19 mouse cellular contexts compared by ENCODE assay signal in genomic region chr11:62827135-62827534, GRCm38 (mm10).
"Had no signal": no experiment of that assay in that cellular context is flagged by ENCODE, and none has a peak within 500 bp of the region (broad histone marks: within the 10 kb centered on the region; RNA-seq: fewer than 3 reads in every experiment).

No protein-coding gene starts in this region.

- H3K4me1 ChIP-seq: liver, embryonic 12.5 days; liver, embryonic 15.5 days; neural tube, embryonic 12.5 days; neural tube, embryonic 15.5 days had no signal

- H3K4me3 ChIP-seq: layer of hippocampus, adult 2 months; limb, embryonic 13.5 days; liver, embryonic 12.5 days; liver, embryonic 15.5 days; lung, embryonic 15.5 days; neural tube, embryonic 12.5 days; neural tube, embryonic 15.5 days had no signal

- ATAC-seq: liver, embryonic 12.5 days had no signal

- H3K27ac ChIP-seq: layer of hippocampus, adult 2 months; limb, embryonic 13.5 days; liver, embryonic 12.5 days; liver, embryonic 15.5 days; lung, embryonic 15.5 days; neural tube, embryonic 12.5 days; neural tube, embryonic 15.5 days had no signal

- H3K4me2 ChIP-seq: limb, embryonic 13.5 days; liver, embryonic 12.5 days; liver, embryonic 15.5 days; lung, embryonic 15.5 days; midbrain, embryonic 11.5 days; neural tube, embryonic 12.5 days; neural tube, embryonic 15.5 days had no signal

- H3K9ac ChIP-seq: limb, embryonic 13.5 days; liver, embryonic 12.5 days; liver, embryonic 15.5 days; lung, embryonic 15.5 days; neural tube, embryonic 12.5 days; neural tube, embryonic 15.5 days had no signal

- H3K9me3 ChIP-seq: limb, embryonic 13.5 days; liver, embryonic 12.5 days; liver, embryonic 15.5 days; lung, embryonic 15.5 days; neural tube, embryonic 12.5 days; neural tube, embryonic 15.5 days had no signal

- DNase-seq: layer of hippocampus, adult 9-11 months; layer of hippocampus, postnatal 36 days; left cerebral cortex, postnatal 4 days; liver; lung, postnatal 14 days; lung, postnatal 4 days; midbrain, embryonic 14.5 days; retina, postnatal 1 day; right cerebral cortex, postnatal 25 days; thymus, adult 18-20 months; thymus, postnatal 36 days had no signal

- H3K36me3 ChIP-seq: liver, embryonic 12.5 days; liver, embryonic 15.5 days; lung, embryonic 15.5 days; neural tube, embryonic 12.5 days; neural tube, embryonic 15.5 days had no signal

- H3K27me3 ChIP-seq: limb, embryonic 13.5 days; lung, embryonic 15.5 days; neural tube, embryonic 12.5 days; neural tube, embryonic 15.5 days had no signal
